Mouse (Mus musculus) G1E (cell line): ENCODE results near the gene Dock7. TPM values are rescaled to one million over a fixed set of nuclear protein-coding genes. Genes with fewer than 3 reads are reported as not detected.

ENCODE experiments used
- ATAC-seq: 2 replicates; pipeline ENCODE4 v1.8.0; 2016; ENCODE audit warnings: mild to moderate bottlenecking; ENCODE audit not compliant: insufficient number of reproducible peaks, poor library complexity, low FRiP score, severe bottlenecking; ENCODE audit errors: extremely low read depth
- DNase-seq: peaks from one replicate; pipeline ENCODE4 v3.0.0; 2012; ENCODE audit warnings: low spot score
- H3K27me3 ChIP-seq: 2 replicates; pipeline ENCODE4 v1.6.1; 2012; ENCODE audit warnings: mild to moderate bottlenecking, low read length, inconsistent platforms; ENCODE audit not compliant: insufficient read depth
- H3K36me3 ChIP-seq: replicated peaks from 2 replicates; pipeline ENCODE3; 2012; ENCODE audit warnings: mild to moderate bottlenecking, inconsistent platforms
- H3K4me1 ChIP-seq: 2 replicates; pipeline ENCODE4 v1.6.1; 2012; ENCODE audit warnings: low read depth, low read length, inconsistent platforms, mixed read lengths; ENCODE audit not compliant: insufficient read depth
- H3K4me3 ChIP-seq: 2 replicates; pipeline ENCODE4 v1.5.1; 2012; ENCODE audit warnings: low read depth, mild to moderate bottlenecking, inconsistent platforms, low read length, moderate library complexity, mixed read lengths
- H3K9me3 ChIP-seq: replicated peaks from 2 replicates; pipeline ENCODE4 v1.6.1; 2012; ENCODE audit warnings: inconsistent platforms
- CTCF ChIP-seq: IDR thresholded peaks from 2 replicates; pipeline ENCODE4 v1.5.1; 2012; ENCODE audit warnings: low read depth, low read length, inconsistent platforms, mixed read lengths
- GATA1 ChIP-seq: IDR thresholded peaks from 2 replicates; pipeline ENCODE4 v1.6.1; 2012; ENCODE audit warnings: borderline replicate concordance, low read length, inconsistent platforms, mixed read lengths
- GATA2 ChIP-seq: IDR thresholded peaks from 2 replicates; pipeline ENCODE4 v1.6.1; 2012; ENCODE audit warnings: low read depth, low read length, inconsistent platforms, borderline replicate concordance
- POLR2AphosphoS5 ChIP-seq: IDR thresholded peaks from 2 replicates; pipeline ENCODE4 v1.6.1; 2012; ENCODE audit warnings: low read depth, low read length, inconsistent platforms; ENCODE audit not compliant: insufficient replicate concordance
- TAL1 ChIP-seq: conservative IDR thresholded peaks from 2 replicates; pipeline ENCODE4 v1.6.1; 2012; ENCODE audit warnings: low read depth, low read length, inconsistent platforms, mixed read lengths
- polyA plus RNA-seq: library from polyadenylated mRNA; stranded (reverse); fragments of >175 nt; gene quantifications from 2 replicates; pipeline ENCODE4 v1.2.3, GENCODE M21; 2012
- total RNA-seq, 2 experiments: library from RNA; stranded (forward) in 1 of 2; stranded (reverse) in 1 of 2; fragments of 200-1000 nt in 1 of 2; fragments of >200 nt in 1 of 2; fragmentation: Nextera tagmentation in 1 of 2; gene quantifications; 2 replicates each; pipeline ENCODE4 v1.2.3; 2014 to 2017

Dock7 gene
- total and polyA plus RNA-seq, 3 experiments: 1.9 TPM; not detected in 2

DNA sequence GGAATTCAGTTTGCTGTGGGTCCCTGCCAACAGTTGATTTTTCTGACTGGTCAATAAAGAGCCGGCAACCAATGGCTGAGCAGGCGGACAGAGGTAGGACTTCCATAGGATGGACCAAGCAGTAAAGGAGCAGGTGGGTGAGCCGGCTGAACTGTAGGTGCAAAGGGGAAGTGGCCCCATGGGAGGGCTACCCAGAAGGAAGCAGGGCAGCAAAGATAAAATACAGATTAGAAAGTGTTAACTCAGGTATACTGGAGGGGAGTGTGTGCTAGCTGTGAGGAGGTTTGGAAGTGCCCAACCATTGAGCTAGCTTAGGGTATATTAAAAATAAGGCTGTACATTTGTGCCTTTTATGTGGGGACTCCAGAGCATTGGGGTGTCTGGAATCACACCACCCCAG lies 42.7 kb downstream of the Dock7 start:
- H3K4me3 ChIP-seq: no peak overlapping the region
- no peaks in the 10 kb centered on the region for H3K4me1 ChIP-seq
- no peaks in the 10 kb centered on the region for H3K36me3 ChIP-seq
- H3K27me3 ChIP-seq: no peaks in the 10 kb centered on the region
- H3K9me3 ChIP-seq: peaks cover 19% of the 10 kb centered on the region
- DNase-seq (no peak), ATAC-seq (no peak)
- TF ChIP-seq CTCF: no peak
- no peak for TF ChIP-seq TAL1
- TF ChIP-seq POLR2AphosphoS5: no peak

DNA sequence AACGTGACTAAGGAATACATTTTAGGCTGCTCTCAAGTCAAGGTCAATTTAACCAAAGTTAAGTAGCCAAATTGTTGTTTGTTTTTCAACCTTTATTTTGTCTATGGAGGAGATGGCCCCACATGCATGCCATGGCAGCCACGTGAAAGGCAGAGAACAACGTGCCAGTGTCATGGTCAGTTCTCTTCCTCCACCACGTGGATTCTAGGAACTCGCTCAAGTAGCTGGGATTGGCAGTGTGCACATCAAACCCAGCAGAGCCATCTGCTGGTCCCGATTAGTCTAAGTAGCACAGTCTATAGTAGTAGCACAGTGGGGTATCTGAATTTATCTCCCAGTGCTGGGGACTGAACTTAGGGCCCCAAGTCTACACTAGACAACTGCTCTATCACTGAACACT lies 51.9 kb downstream of the Dock7 start:
- Histone ChIP-seq H3K4me1 (no peaks in the 10 kb centered on the region), H3K4me3 (no peak overlapping the region), H3K27me3 (no peaks in the 10 kb centered on the region), H3K36me3 (no peaks in the 10 kb centered on the region), H3K9me3 (peaks cover 12% of the 10 kb centered on the region)
- DNase-seq (no peak), ATAC-seq (no peak)
- TF ChIP-seq GATA1 (no peak), TAL1 (no peak), POLR2AphosphoS5 (no peak), GATA2 (no peak), CTCF (no peak)

DNA sequence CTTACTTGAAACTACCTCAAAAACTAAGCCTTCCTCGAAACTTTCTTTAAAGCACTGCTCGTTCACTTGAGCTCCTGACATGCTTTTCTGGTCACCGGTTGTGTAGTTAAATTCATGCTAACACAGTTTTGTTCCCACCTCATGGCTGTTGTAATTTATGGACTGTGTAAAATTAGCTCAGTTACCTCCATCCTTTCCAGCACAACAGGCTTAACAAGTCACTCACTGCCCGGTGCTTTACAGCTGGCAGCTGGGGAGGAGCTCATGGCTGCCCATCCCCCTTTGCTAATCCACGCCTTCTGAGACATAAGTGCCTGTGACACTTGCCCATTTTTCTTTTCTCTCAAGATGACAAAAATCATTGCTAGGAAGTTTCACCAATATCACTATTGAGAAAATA lies 56.2 kb downstream of the Dock7 start:
- Histone ChIP-seq H3K36me3 (no peaks in the 10 kb centered on the region), H3K4me1 (no peaks in the 10 kb centered on the region), H3K27me3 (no peaks in the 10 kb centered on the region), H3K9me3 (peaks cover 6% of the 10 kb centered on the region), H3K4me3 (no peak overlapping the region)
- DNase-seq (no peak), ATAC-seq (no peak)
- no peak for TF ChIP-seq CTCF
- TF ChIP-seq TAL1: no peak
- no peak for TF ChIP-seq GATA2

DNA sequence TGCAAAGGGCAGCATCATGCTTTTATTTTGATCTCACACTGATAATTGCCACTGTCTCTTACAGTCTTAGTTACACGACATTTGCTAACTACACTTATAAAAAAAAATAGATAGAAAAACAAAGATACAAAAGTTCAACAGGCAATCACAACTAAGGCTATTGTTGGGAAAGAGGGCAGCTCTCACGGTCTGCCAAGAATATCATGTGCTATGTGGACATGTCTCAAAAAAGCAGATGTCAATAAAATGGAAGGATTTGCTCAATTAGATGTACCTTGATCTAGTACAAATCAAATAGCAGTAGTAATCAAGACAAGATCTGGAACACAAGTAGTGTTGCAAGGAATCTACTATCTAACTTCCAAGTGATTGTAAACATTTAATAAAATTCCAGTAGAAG lies 72.1 kb downstream of the Dock7 start:
- peaks cover 14% of the 10 kb centered on the region for H3K9me3 ChIP-seq
- no peaks in the 10 kb centered on the region for H3K36me3 ChIP-seq
- TF ChIP-seq TAL1: no peak
- no peak for TF ChIP-seq POLR2AphosphoS5
- no peak for TF ChIP-seq GATA2
- no peak for TF ChIP-seq GATA1
- TF ChIP-seq CTCF: no peak

DNA sequence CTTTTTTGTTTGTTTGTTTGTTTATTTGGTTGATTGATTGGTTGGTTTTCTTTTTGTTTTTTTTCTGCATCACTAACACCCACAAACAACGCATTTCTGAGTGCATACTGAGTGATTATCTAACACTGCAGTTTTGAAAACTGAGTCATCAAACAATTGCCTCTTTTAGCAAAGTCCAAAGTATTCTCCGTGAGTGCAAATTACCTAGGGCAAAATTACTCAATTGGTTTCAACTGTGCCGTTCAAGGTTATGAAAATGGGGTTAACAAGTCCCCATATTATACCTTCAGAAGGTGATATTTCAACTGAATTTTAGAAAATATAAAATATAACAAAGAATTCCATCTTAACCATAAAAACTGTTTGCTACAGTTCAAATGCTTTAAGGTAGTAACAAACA lies 74.2 kb downstream of the Dock7 start:
- no peak for DNase-seq
- H3K4me1 ChIP-seq: no peaks in the 10 kb centered on the region
- no peaks in the 10 kb centered on the region for H3K36me3 ChIP-seq
- TF ChIP-seq CTCF: no peak
- no peak for TF ChIP-seq POLR2AphosphoS5
- no peak for TF ChIP-seq TAL1
- TF ChIP-seq GATA1: no peak
- no peak for TF ChIP-seq GATA2
- ATAC-seq: no peak
- no peak overlapping the region for H3K4me3 ChIP-seq
- H3K27me3 ChIP-seq: no peaks in the 10 kb centered on the region
- peaks cover 12% of the 10 kb centered on the region for H3K9me3 ChIP-seq

More for the DNA sequence above, 72.1 kb downstream of the Dock7 start:
- ATAC-seq: no peak
- no peaks in the 10 kb centered on the region for H3K27me3 ChIP-seq
- DNase-seq: no peak
- no peak overlapping the region for H3K4me3 ChIP-seq
- no peaks in the 10 kb centered on the region for H3K4me1 ChIP-seq

DNA sequence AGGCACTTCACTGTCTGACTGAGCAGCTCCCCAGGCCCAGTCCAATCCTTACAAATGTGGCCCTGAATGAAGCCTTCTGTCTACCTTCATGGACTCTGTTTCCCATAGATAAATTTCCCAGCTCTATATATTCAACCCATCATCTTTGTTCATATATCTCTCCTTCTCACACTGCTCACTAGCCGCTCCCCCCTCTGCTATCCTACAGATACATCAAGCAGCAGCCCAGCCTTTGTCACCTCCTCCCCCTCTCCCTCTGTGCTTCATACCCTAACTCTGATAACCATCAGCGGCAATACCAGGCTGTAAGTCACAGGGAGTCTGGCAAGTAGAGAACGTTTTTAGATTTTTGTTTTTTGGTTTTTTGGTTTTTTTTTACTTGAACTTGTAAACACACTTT lies 75.9 kb downstream of the Dock7 start:
- Histone ChIP-seq H3K9me3 (peaks cover 6% of the 10 kb centered on the region), H3K27me3 (no peaks in the 10 kb centered on the region), H3K4me3 (no peak overlapping the region), H3K4me1 (no peaks in the 10 kb centered on the region), H3K36me3 (no peaks in the 10 kb centered on the region)
- TF ChIP-seq GATA1 (no peak), GATA2 (no peak), CTCF (no peak), POLR2AphosphoS5 (no peak), TAL1 (no peak)
- ATAC-seq (no peak), DNase-seq (no peak)

DNA sequence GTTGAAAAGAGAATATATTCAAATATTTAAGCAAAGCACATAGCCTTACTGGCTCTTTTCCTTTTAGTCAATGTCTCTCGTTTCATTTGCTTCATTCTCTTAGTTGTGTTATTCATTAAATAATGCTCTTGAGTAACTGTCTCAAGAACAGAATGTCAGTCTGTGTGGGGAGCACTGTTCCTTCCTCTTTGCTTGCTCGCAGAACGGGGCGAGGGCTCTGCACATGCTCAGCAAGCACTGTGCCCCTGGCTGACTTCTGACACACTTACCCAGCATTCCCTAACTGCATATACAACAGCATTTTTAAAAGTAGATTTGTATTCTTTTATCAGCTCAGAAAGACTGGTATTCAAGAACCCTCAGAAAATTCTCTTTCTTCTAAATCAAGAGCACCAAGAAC lies 87.8 kb downstream of the Dock7 start:
- TF ChIP-seq POLR2AphosphoS5 (no peak), GATA2 (no peak), CTCF (no peak), TAL1 (no peak)
- DNase-seq: no peak
- no peaks in the 10 kb centered on the region for H3K27me3 ChIP-seq
- 0 out of 2 replicates have a peak, but pooled peaks cover 2% of the 10 kb centered on the region for H3K9me3 ChIP-seq
- H3K4me3 ChIP-seq: no peak overlapping the region
- no peak for ATAC-seq
- H3K4me1 ChIP-seq: no peaks in the 10 kb centered on the region
- H3K36me3 ChIP-seq: no peaks in the 10 kb centered on the region
